24 mouse cellular contexts compared by ENCODE assay signal in genomic region chr3:22304145-22304544, GRCm38 (mm10).
DNase-seq lines count a peak whose midpoint lies in the region; ATAC-seq and TF ChIP-seq lines count a peak whose summit lies in the region.
"Had no signal": no experiment of that assay in that cellular context is flagged by ENCODE, and none has a peak within 500 bp of the region (broad histone marks: within the 10 kb centered on the region; RNA-seq: fewer than 3 reads in every experiment).

No protein-coding gene starts in this region.

- H3K4me1 ChIP-seq in midbrain, embryonic 14.5 days (ENCODE audit: control insufficient read depth, insufficient read depth, low read length) = 0 out of 2 replicates have a peak, but pooled peaks cover 5% of the 10 kb centered on the region
- 0 out of 2 replicates have a peak, but pooled peaks cover 4% of the 10 kb centered on the region for H3K4me1 ChIP-seq in midbrain, embryonic 13.5 days (replicated peaks)
- no peaks in the 10 kb centered on the region for H3K4me1 ChIP-seq in midbrain, postnatal 0 days (ENCODE audit: insufficient read depth, low read length)
- H3K4me1 ChIP-seq: limb, embryonic 13.5 days; lung, embryonic 15.5 days; neural tube, embryonic 13.5 days had no signal

- no peak overlapping the region for H3K27ac ChIP-seq in midbrain, embryonic 14.5 days (replicated peaks; ENCODE audit: low read depth, low read length)
- no peak overlapping the region for H3K27ac ChIP-seq in midbrain, embryonic 13.5 days
- H3K27ac ChIP-seq in midbrain, postnatal 0 days (ENCODE audit: low read depth, low read length) = no peak overlapping the region
- H3K27ac ChIP-seq: left cerebral cortex, adult 2 months; limb, embryonic 13.5 days; lung, embryonic 15.5 days; neural tube, embryonic 13.5 days had no signal

- H3K9ac ChIP-seq in midbrain, embryonic 14.5 days (replicated peaks; ENCODE audit: low read length) = no peak overlapping the region
- no peak overlapping the region for H3K9ac ChIP-seq in midbrain, embryonic 13.5 days (replicated peaks)
- H3K9ac ChIP-seq in midbrain, postnatal 0 days (replicated peaks; ENCODE audit: low read length, poor library complexity, severe bottlenecking) = no peak overlapping the region
- H3K9ac ChIP-seq: limb, embryonic 13.5 days; lung, embryonic 15.5 days; neural tube, embryonic 13.5 days had no signal

- ATAC-seq in midbrain, embryonic 14.5 days (ENCODE audit: low FRiP score, low TSS enrichment) = no peak
- no peak for ATAC-seq in midbrain, embryonic 13.5 days
- ATAC-seq in midbrain, postnatal 0 days (ENCODE audit: low FRiP score) = no peak
- ATAC-seq: CD4-positive, CD25-positive, alpha-beta regulatory T cell, adult 4 months; intestine, postnatal 0 days had no signal

- WGBS in midbrain, embryonic 14.5 days = 19% methylated on average over 1 of the region's 1 CpGs
- WGBS in midbrain, embryonic 13.5 days = 21% methylated on average over 1 of the region's 1 CpGs
- WGBS in midbrain, postnatal 0 days = 3% methylated on average over 1 of the region's 1 CpGs

- H3K36me3 ChIP-seq in midbrain, embryonic 14.5 days (ENCODE audit: control insufficient read depth, insufficient read depth, low read length) = no peaks in the 10 kb centered on the region
- H3K36me3 ChIP-seq in midbrain, embryonic 13.5 days = no peaks in the 10 kb centered on the region
- H3K36me3 ChIP-seq in midbrain, postnatal 0 days (ENCODE audit: insufficient read depth, low read length) = no peaks in the 10 kb centered on the region
- H3K36me3 ChIP-seq: limb, embryonic 13.5 days; lung, embryonic 15.5 days; neural tube, embryonic 13.5 days had no signal

- intact Hi-C loops in heart, postnatal 25 days (cut with DNase I) = loop anchor here (10.0 kb wide), 1 partner anchor 1649 kb away; no protein-coding TSS in a partner anchor

- no peaks in the 10 kb centered on the region for H3K9me3 ChIP-seq in midbrain, embryonic 14.5 days (ENCODE audit: control insufficient read depth, low read length)
- H3K9me3 ChIP-seq in midbrain, embryonic 13.5 days = no peaks in the 10 kb centered on the region
- no peaks in the 10 kb centered on the region for H3K9me3 ChIP-seq in midbrain, postnatal 0 days (ENCODE audit: low read length)
- H3K9me3 ChIP-seq: limb, embryonic 13.5 days; lung, embryonic 15.5 days; neural tube, embryonic 13.5 days had no signal

- peak; percentile 13 for DNase-seq in heart, adult 11 months
- no peak for DNase-seq in heart, postnatal 25 days (ENCODE audit: low spot score)
- peak; percentile 47 for DNase-seq in midbrain, embryonic 14.5 days
- DNase-seq in brain, adult 2 months (ENCODE audit: low read depth, low spot score) = peak; percentile 46
- DNase-seq in midbrain, postnatal 0 days (ENCODE audit: low spot score) = peak; percentile 20
- no peak for DNase-seq in adrenal gland, postnatal 10 days
- DNase-seq: cerebellum, adult 11-12 months; cerebellum, adult 9-11 months; gastrocnemius, postnatal 25 days; heart, adult 18-20 months; heart, postnatal 4 days; kidney, postnatal 25 days; right cerebral cortex, postnatal 14 days; thymus, postnatal 4 days had no signal

- no peak overlapping the region for H3K4me3 ChIP-seq in midbrain, embryonic 14.5 days (replicated peaks; ENCODE audit: low read depth, low read length)
- H3K4me3 ChIP-seq in midbrain, embryonic 13.5 days (replicated peaks) = no peak overlapping the region
- H3K4me3 ChIP-seq in midbrain, postnatal 0 days (ENCODE audit: low read depth, low read length) = no peak overlapping the region
- H3K4me3 ChIP-seq: erythroblast, embryonic 14.5 days; left cerebral cortex, adult 2 months; limb, embryonic 13.5 days; lung, embryonic 15.5 days; neural tube, embryonic 13.5 days had no signal

- no peak for TF ChIP-seq CTCF in midbrain, postnatal 0 days (IDR thresholded peaks at IDR 0.05)

- H3K4me2 ChIP-seq in midbrain, embryonic 14.5 days (ENCODE audit: low read length) = no peak overlapping the region
- H3K4me2 ChIP-seq in midbrain, embryonic 13.5 days (replicated peaks) = no peak overlapping the region
- H3K4me2 ChIP-seq in midbrain, postnatal 0 days (ENCODE audit: low read depth, low read length, poor library complexity, severe bottlenecking) = no peak overlapping the region
- H3K4me2 ChIP-seq: heart, embryonic 11.5 days; limb, embryonic 13.5 days; liver, embryonic 11.5 days; lung, embryonic 15.5 days; neural tube, embryonic 13.5 days had no signal

- no peaks in the 10 kb centered on the region for H3K27me3 ChIP-seq in midbrain, embryonic 14.5 days (ENCODE audit: control insufficient read depth, insufficient read depth, low read length)
- H3K27me3 ChIP-seq in midbrain, embryonic 13.5 days = no peaks in the 10 kb centered on the region
- H3K27me3 ChIP-seq in midbrain, postnatal 0 days (ENCODE audit: insufficient read depth, low read length) = no peaks in the 10 kb centered on the region
- H3K27me3 ChIP-seq: limb, embryonic 13.5 days; lung, embryonic 15.5 days; neural tube, embryonic 13.5 days had no signal

Comparison
In these comparisons a context has a peak if more than half of its experiments do, and no peak if none do; other contexts are left out.
1. DNase-seq: peak in heart, adult 11 months (single experiment), midbrain, embryonic 14.5 days (single experiment), brain, adult 2 months (single experiment) and midbrain, postnatal 0 days (single experiment); none in heart, postnatal 25 days (single experiment) and adrenal gland, postnatal 10 days (single experiment).